Mouse (Mus musculus) heart, embryonic 16.5 days (tissue): ENCODE results near the gene AI413582. TPM values are rescaled to one million over a fixed set of nuclear protein-coding genes. Genes with fewer than 3 reads are reported as not detected.

Experiments
- ATAC-seq: fragments of 200-750 bp; cut with Nextera tagmentation; replicated peaks from 2 replicates; pipeline ENCODE4 v1.8.0; 2017; ENCODE audit warnings: moderate number of reproducible peaks; ENCODE audit not compliant: insufficient read depth, low FRiP score; ENCODE audit errors: extremely low read depth
- H3K27ac ChIP-seq: fragments of 300-500 bp; sonication (generic); 2 replicates; pipeline ENCODE4 v1.5.1; 2014; ENCODE audit warnings: mild to moderate bottlenecking, low read length, control low read depth, moderate library complexity
- H3K27me3 ChIP-seq: fragments of 300-500 bp; sonication (generic); 2 replicates; pipeline ENCODE4 v1.6.1; 2014; ENCODE audit warnings: low read length, mixed read lengths; ENCODE audit not compliant: control insufficient read depth, insufficient read depth
- H3K36me3 ChIP-seq: fragments of 300-500 bp; sonication (generic); 2 replicates; pipeline ENCODE4 v1.6.1; 2014; ENCODE audit not compliant: control insufficient read depth, insufficient read depth
- H3K4me1 ChIP-seq: fragments of 300-500 bp; sonication (generic); 2 replicates; pipeline ENCODE4 v1.6.1; 2014; ENCODE audit warnings: low read length, mixed read lengths; ENCODE audit not compliant: control insufficient read depth, insufficient read depth
- H3K4me2 ChIP-seq: fragments of 300-500 bp; sonication (generic); 2 replicates; pipeline ENCODE4 v1.6.1; 2014; ENCODE audit warnings: low read depth, mild to moderate bottlenecking, control low read depth, low read length
- H3K4me3 ChIP-seq: fragments of 300-500 bp; sonication (generic); 2 replicates; pipeline ENCODE4 v1.5.1; 2014; ENCODE audit warnings: mild to moderate bottlenecking, control low read depth, low read length
- H3K9ac ChIP-seq: fragments of 300-500 bp; sonication (generic); 2 replicates; pipeline ENCODE4 v1.6.1; 2014; ENCODE audit warnings: low read length, control low read depth
- H3K9me3 ChIP-seq: fragments of 300-500 bp; sonication (generic); replicated peaks from 2 replicates; pipeline ENCODE4 v1.6.1; 2016; ENCODE audit warnings: low read length; ENCODE audit not compliant: control insufficient read depth
- WGBS: fragments of 180-500 bp; shearing (Covaris S2); extraction: QIAGEN DNeasy Blood & Tissue Kit; methylation state at CpG from one replicate; pipeline ENCODE4 v1.1.7; 2014; 5-methylcytosine and 5-hydroxymethylcytosine counted together
- polyA plus RNA-seq: library from polyadenylated mRNA; unstranded; fragments of >200 nt; fragmentation: Nextera tagmentation; extraction: Ambion mirVana; gene quantifications from 2 replicates; pipeline ENCODE4 v1.2.1, GENCODE M21; 2015

The AI413582 gene
- polyA plus RNA-seq, 1 experiment from 2014 or later: 22.6 TPM

DNA sequence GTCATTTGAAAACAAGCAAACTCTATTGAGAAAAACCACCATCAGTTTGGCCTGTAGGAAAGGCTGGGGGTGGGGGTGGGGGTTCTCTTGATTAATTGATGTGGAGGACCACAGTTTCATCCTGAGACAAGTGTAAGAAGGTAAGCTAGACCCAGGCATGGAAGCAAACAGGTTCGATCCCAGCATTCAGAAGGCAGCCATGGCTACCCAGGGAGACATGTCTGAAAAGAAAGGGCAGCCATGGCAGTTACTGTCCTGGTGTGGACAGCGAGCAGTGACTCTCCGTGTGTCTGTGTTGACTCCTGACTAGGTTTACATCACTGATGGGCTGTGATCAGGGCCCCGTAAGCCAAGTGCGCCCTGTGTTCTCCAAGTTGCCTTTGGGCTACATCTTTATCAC, 44.3 kb downstream of the AI413582 start, which contains the start of gene Grm4:
TSS of gene Grm4 (minus strand) at position 101 of the 400 bp plus-strand sequence.
- H3K27ac ChIP-seq: no peak within 1 kb of the TSS
- no peak within 1 kb of the TSS for H3K4me2 ChIP-seq
- 72% methylated on average over 5 of the region's 5 CpGs for WGBS
- H3K36me3 ChIP-seq: no peaks in the 10 kb centered on the region
- no peak within 1 kb of the TSS for H3K4me3 ChIP-seq
- no peak within 1 kb of the TSS for H3K9ac ChIP-seq
- no peak for ATAC-seq
- peaks cover 55% of the 10 kb centered on the region for H3K27me3 ChIP-seq
- no peaks in the 10 kb centered on the region; the same call in 1 of the 2 replicates for H3K9me3 ChIP-seq
- no peaks in the 10 kb centered on the region for H3K4me1 ChIP-seq

DNA sequence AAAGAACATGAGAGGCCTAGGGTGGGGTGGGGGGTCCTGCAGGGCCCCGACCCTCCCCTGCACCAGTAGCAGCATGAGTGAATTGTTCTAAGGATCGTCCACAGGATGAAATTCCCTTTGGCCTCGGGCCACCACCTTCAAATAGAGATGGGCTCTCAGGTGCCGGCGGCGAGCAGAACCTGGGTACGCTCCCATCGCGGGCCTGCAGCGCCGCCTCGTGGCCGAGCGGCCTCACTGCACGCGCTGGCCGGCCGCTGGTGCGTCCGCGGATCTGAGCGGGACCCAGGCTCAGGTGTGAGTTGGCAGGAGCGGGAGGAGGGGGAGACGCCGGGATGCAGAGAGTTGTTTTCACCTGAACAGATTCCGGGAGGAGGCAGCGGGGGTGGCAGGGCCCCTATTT, 45.0 kb downstream of the AI413582 start:
- under 1% methylated on average over 27 of the region's 27 CpGs for WGBS
- Histone ChIP-seq H3K9me3 (no peaks in the 10 kb centered on the region; the same call in 1 of the 2 replicates), H3K27me3 (peaks cover 62% of the 10 kb centered on the region), H3K36me3 (no peaks in the 10 kb centered on the region), H3K27ac (no peak overlapping the region), H3K9ac (no peak overlapping the region), H3K4me2 (no peak overlapping the region), H3K4me3 (no peak overlapping the region), H3K4me1 (no peaks in the 10 kb centered on the region)
- ATAC-seq: no peak

- H3K4me2 ChIP-seq: no peak overlapping the region
- no peak overlapping the region for H3K27ac ChIP-seq
- H3K9ac ChIP-seq: no peak overlapping the region
- 46% methylated on average over 15 of the region's 15 CpGs for WGBS
- peaks cover 78% of the 10 kb centered on the region for H3K27me3 ChIP-seq
- H3K4me1 ChIP-seq: peaks cover under 1% of the 10 kb centered on the region; the same call in 1 of the 2 replicates
- ATAC-seq: no peak
- no peaks in the 10 kb centered on the region for H3K36me3 ChIP-seq
- no peaks in the 10 kb centered on the region for H3K9me3 ChIP-seq
- no peak overlapping the region for H3K4me3 ChIP-seq
These were observed 46.6 kb downstream of the AI413582 start for GRCm38 (mm10) chr17:27518700-27519595.

DNA sequence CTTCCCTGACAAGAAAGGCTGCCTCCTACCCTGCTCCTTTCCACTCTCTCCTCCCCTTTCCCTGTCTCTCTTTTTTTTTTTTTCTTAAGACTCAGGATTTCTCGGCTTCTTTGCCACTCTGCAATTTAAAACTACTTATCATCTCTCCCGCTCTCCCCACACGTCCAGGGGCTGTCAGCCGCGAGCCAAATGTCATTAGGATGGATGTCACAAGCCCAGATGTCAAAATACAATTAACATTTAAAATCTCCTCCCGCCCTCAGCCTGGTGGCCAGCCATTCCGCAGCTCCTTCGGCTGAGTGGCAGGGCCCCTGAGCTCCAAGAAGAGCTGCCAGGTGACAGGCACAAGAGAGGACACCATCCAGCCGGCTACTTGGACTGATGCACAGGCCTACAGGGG, 47.3 kb downstream of the AI413582 start:
- Histone ChIP-seq H3K27ac (no peak overlapping the region), H3K36me3 (no peaks in the 10 kb centered on the region), H3K9me3 (no peaks in the 10 kb centered on the region), H3K4me2 (no peak overlapping the region), H3K4me1 (peaks cover 7% of the 10 kb centered on the region), H3K9ac (no peak overlapping the region), H3K27me3 (peaks cover 84% of the 10 kb centered on the region), H3K4me3 (no peak overlapping the region)
- ATAC-seq: no peak
- 30% methylated on average over 9 of the region's 9 CpGs for WGBS

DNA sequence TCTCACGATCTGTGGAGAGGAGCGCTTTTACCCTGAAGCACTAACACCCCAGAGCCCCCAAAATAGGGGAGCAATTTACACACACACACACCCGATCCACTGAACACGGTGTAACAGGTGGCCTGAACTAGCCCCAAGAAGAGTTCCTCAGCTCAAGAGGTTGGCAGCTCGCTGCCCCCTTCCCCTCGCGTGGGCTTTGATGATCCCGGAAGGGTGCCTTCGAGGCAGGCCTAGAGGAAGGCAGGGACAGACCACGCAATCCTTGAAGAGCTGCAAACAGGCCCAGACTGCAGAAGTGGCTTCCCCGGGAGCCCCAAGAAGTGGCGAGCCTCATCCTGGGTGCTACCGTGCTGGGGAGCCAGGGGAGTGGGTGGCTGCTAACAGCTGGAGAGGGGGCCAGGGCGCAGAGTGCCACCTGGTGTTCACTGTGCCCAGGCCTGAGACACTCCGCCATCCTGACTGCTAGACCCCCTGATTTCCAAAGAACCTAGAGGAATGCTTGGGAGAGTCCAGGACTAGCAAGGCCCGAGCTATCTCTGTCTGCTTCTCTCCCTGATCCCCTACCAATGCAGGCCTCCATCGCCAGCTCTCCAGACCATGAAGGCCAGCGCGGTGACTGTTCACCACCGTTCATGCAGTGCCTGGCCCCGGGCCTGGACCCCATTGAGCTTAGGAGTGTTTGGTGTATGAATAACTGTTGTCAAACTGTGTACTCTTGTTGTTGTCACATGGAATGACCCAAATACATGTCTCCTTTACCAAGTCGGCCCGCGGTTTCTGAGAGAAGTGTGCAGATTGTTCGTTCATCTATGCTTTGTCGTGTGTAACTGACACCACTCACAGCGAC, 51.4 kb downstream of the AI413582 start:
- H3K9me3 ChIP-seq: no peaks in the 10 kb centered on the region
- peaks cover 14% of the 10 kb centered on the region for H3K4me1 ChIP-seq
- ATAC-seq: no peak
- H3K9ac ChIP-seq: no peak overlapping the region
- H3K4me3 ChIP-seq: peak overlapping the region; percentile 58
- no peaks in the 10 kb centered on the region for H3K36me3 ChIP-seq
- H3K4me2 ChIP-seq: peak overlapping the region; percentile 98; the same call in 1 of the 2 replicates
- no peak overlapping the region for H3K27ac ChIP-seq
- 32% methylated on average over 27 of the region's 27 CpGs for WGBS
- H3K27me3 ChIP-seq: peaks cover 92% of the 10 kb centered on the region

Other genes with a start within 250 kb of the AI413582 start
- gene Grm4, start 44.4 kb downstream of the AI413582 start, polyA plus RNA-seq: 0.25 and 0.30 TPM in 2 replicates
- gene Hmga1, start 9.3 kb downstream of the AI413582 start, polyA plus RNA-seq: 135 and 186 TPM in 2 replicates
- 162 and 176 TPM in 2 replicates for gene Nudt3, start 57.7 kb upstream of the AI413582 start, polyA plus RNA-seq
- gene RPS10-NUDT3, start 69.5 kb upstream of the AI413582 start, polyA plus RNA-seq: not detected in 2 replicates
- gene Rps10, start 70.9 kb upstream of the AI413582 start, polyA plus RNA-seq: 511 and 514 TPM in 2 replicates
- 0.55 and 0.76 TPM in 2 replicates for gene Pacsin1, start 89.8 kb upstream of the AI413582 start, polyA plus RNA-seq
- gene Spdef, start 163.2 kb upstream of the AI413582 start, polyA plus RNA-seq: 0.39 and 0.61 TPM in 2 replicates